Mouse (Mus musculus): ENCODE results near the gene 4930556J24Rik. TPM values are rescaled to one million over a fixed set of nuclear protein-coding genes. Genes with fewer than 3 reads are reported as not detected.
"Not testable (repeated sequence)": the region's sequence is repeated elsewhere in the genome, so short reads cannot be mapped to it uniquely, and the experiment has no call there.

4930556J24Rik gene
- total RNA-seq (2017) = not detected in 3 replicates

DNA sequence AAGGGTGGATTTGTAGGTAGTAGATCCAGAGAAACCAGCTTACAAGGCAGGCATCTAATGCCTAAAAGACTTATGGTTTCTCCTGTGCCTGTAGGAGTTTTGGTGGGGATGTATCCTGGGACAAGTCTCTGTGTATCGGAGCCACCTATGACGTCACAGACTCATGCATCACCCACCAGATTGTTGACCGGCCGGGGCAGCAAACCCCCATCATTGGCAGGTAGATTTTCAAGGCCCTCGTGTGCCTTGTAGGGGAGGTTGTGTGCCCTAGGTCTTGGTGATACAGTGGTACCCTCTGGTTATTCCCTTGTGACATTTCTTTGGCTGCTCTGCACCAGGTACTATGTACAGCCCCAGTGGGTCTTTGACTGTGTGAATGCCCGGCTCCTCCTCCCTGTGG, at the start of gene 4930556J24Rik:
Gene 4930556J24Rik (minus strand): TSS at position 101 of the 400 bp plus-strand sequence.
- no peak for ATAC-seq (replicated peaks; ENCODE audit: insufficient number of reproducible peaks, low FRiP score, low TSS enrichment, poor library complexity, severe bottlenecking)

DNA sequence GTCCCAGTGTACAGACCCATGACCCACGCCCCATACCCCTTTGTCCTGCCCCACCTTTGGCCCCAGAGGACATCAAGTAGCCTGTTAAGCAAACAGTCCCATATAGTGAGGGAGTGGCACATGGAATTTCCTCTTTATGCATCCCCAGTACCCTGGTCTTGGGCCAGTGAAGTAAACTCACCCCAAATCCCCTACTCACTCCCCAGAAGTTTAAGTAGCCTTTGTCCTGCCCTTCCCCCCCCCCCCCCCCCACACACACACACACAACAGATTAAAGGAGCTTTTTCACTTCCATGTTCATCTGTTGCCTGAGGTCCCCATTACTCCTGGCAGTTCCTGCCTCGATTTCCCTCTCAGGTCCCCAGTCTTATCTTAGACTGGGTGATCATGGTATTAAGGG, 46.7 kb upstream of the 4930556J24Rik start:
- ATAC-seq (replicated peaks; ENCODE audit: insufficient number of reproducible peaks, low FRiP score, low TSS enrichment, poor library complexity, severe bottlenecking) = no peak

DNA sequence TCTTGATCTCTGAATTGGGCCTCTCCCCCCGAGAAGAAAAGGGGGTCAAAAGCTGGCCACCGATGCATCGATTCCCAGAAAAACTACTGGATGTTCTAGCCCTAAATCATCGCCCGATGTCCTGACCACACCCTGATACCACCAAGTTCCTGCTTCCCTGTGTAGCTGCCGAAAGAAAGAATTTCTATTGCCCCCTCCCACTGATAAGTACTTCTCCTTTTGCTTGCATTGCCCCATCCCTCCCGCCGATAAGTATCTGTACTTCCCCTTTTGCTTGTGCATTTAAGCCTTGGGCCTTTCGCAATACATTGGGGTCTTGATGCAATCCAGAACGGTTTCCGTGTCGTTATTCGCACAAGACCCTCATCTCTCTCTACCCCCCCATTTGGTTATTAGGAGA, 45.5 kb upstream of the 4930556J24Rik start:
- not testable (repeated sequence) for ATAC-seq (replicated peaks; ENCODE audit: insufficient number of reproducible peaks, low FRiP score, low TSS enrichment, poor library complexity, severe bottlenecking)

DNA sequence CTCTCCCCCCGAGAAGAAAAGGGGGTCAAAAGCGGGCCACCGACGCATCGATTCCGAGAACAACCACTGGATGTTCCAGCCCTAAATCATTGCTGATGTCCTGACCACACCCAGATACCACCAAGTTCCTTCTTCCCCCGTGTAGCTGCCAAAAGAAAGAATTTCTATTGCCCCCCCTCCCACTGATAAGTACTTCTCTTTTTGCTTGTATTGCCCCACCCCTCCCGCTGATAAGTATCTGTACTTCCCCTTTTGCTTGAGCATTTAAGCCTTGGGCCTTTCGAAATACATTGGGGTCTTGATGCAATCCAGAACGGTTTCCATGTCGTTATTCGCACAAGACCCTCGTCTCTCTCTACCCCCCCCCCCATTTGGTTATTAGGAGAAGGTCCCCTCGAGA, 39.2 kb upstream of the 4930556J24Rik start:
- not testable (repeated sequence) for ATAC-seq (replicated peaks; ENCODE audit: insufficient number of reproducible peaks, low FRiP score, low TSS enrichment, poor library complexity, severe bottlenecking)

DNA sequence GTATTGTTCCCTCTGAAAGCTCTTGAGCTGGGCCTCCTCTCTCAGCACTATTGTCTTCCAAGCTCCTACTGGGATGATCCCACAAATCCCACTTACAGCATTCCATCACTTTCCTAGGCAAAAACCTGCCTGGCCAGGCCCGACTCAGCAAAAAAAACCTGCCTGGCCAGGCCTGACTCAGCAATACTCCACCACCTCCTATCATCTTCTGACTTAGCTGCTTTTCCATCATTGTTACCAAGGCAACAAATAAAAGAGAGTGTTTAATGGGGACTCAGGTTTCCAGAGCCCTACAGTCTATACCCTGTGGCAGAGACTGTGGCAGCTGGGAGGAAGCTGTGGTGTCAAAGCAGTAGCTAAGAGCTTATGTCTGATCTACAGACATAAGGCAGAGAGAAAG, 36.0 kb upstream of the 4930556J24Rik start:
- ATAC-seq (replicated peaks; ENCODE audit: insufficient number of reproducible peaks, low FRiP score, low TSS enrichment, poor library complexity, severe bottlenecking) = no peak

DNA sequence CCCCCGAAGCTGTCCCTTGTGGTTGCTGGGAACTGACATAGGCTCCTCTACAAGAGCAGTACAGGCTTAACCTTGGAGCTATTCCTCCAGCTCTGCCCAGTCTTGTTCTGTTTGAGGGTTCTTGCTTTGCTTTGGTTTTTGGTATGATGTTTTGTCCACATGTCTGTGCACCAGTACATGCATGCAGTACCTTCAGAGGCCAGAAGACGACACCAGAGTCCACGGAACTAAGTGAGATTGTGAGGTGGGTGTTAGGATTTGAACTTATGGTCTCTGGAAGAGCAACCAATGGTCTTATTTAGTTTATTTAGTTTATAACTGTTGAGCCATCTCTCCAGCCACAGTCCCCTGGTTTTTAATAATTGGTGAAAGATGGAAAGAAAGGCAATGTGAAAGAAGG, 29.9 kb upstream of the 4930556J24Rik start:
- no peak for ATAC-seq (replicated peaks; ENCODE audit: insufficient number of reproducible peaks, low FRiP score, low TSS enrichment, poor library complexity, severe bottlenecking)

DNA sequence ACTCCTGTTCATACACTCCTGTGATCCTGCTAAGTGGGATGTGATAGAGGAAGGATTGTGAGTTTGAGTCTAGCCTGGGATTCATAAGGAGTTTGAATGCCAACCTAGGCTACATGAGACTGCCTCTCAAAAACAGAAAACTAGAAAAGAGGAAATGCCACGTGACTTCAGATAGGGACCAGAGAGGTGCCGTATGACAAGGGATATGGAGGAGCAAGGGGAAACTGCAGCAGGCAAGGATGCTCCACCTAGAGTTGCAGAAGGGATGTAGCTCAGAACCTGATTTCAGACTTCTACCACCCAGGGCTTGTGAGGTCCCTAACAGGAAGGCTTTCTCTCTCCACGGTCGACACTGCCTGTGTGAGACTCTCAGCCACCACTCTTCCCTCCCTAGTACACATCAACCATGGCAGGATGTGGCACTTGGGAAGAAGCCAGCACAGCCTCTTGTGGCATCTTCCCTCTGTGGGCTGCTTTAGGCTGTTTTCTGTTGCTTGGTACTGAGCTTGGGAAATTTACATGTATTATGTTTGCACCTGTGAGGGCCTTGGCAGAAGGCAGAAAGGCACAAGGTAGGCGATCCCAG, 28.7 kb upstream of the 4930556J24Rik start:
- ATAC-seq (replicated peaks; ENCODE audit: insufficient number of reproducible peaks, low FRiP score, low TSS enrichment, poor library complexity, severe bottlenecking) = no peak

DNA sequence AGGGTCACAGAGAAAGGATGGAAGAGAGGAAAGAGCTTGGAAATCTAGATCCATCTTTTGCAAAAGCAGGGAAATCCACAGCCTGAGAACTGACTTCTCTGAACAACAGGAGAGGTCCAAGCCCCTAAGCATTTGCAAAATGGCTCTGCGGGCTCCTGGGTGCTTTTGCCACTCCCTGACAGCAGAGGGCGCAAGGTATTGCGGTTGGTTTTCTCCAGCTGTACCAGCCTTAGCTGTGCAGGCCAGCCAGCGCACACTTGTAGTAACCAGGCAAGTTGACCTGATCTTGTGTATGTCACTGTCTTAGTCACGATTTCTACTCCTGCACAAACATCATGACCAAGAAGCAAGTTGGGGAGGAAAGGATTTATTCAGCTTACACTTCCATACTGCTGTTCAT, 25.0 kb upstream of the 4930556J24Rik start:
- ATAC-seq (replicated peaks; ENCODE audit: insufficient number of reproducible peaks, low FRiP score, low TSS enrichment, poor library complexity, severe bottlenecking) = peak; percentile 78

DNA sequence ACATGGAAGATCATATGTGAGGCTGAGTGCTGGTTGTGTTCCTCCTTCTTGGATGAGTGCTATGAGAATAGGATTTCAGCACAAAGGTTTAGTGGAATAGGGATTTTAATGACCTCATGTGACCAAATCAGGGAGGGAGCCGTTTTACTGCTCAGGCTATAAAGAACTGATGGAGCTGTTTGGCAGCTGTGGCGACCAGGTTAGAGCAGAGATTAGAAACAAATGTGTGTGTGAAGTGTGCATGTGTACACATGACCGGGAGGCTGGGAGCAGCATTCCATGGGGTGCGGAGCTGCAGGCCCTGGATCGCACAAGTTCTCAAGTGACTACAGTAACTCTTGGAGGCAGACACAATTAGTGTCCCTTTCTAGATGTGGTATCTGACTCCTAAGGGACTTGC, 23.0 kb upstream of the 4930556J24Rik start:
- no peak for ATAC-seq (replicated peaks; ENCODE audit: insufficient number of reproducible peaks, low FRiP score, low TSS enrichment, poor library complexity, severe bottlenecking)

DNA sequence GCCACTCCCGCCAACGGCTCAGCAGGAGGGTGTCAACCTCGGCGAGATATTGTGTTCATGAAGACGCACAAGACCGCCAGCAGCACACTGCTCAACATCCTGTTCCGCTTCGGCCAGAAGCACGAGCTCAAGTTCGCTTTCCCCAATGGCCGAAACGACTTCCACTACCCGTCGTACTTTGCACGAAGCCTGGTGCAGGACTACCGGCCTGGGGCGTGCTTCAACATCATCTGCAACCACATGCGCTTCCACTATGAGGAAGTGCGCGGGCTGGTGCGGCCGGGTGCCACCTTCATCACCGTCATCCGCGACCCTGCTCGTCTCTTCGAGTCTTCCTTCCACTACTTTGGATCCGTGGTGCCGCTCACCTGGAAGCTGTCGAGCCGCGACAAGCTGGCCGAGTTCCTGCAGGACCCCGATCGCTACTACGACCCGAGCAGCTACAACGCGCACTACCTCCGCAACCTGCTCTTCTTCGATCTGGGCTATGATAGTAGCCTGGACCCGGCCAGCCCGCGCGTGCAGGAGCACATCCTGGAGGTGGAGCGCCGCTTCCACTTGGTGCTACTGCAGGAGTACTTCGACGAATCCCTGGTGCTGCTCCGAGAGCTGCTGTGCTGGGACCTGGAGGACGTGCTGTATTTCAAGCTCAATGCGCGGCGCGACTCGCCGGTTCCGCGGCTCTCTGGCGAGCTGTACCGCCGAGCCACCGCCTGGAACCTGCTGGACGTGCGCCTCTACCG, 21.6 kb upstream of the 4930556J24Rik start:
- peak; percentile 48 for ATAC-seq (replicated peaks; ENCODE audit: insufficient number of reproducible peaks, low FRiP score, low TSS enrichment, poor library complexity, severe bottlenecking)

DNA sequence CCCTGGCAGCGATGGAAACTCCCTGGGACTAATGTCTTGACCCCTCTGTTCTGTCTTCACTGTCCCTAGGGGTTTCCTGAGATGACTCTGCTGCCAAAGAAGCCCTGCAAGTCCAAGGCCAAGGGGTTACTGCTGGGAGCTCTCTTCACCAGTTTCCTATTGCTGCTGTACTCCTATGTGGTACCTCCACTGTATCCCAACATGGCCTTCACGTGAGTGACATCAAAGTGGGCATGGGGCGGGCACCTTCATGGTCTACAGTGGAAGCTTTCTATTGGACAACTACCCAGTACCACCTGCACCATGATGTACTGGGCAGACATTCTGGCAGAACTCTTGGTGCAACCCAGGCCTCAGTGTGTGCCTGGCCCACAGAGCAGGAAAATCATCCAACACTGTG, 20.3 kb upstream of the 4930556J24Rik start:
- no peak for ATAC-seq (replicated peaks; ENCODE audit: insufficient number of reproducible peaks, low FRiP score, low TSS enrichment, poor library complexity, severe bottlenecking)

DNA sequence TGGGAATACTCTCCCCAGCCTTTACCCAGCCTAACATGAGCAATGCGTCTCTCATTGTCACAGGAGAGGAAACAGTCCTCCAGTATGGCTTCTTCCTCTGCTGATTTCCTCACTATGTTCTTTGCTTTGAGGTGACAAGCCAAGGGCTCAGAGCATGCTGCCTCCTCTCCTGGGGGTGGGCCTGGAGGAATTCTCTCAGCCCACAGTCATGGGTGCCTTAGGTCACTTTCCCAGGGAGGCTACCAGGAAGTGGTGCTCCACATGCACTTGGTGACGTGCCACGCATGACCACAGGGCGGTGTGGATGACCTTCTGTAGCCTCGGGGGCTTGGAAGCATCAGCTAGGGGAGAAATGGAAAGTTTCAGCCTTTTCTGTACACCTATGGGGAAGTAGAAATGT, 18.9 kb upstream of the 4930556J24Rik start:
- ATAC-seq (replicated peaks; ENCODE audit: insufficient number of reproducible peaks, low FRiP score, low TSS enrichment, poor library complexity, severe bottlenecking) = no peak

DNA sequence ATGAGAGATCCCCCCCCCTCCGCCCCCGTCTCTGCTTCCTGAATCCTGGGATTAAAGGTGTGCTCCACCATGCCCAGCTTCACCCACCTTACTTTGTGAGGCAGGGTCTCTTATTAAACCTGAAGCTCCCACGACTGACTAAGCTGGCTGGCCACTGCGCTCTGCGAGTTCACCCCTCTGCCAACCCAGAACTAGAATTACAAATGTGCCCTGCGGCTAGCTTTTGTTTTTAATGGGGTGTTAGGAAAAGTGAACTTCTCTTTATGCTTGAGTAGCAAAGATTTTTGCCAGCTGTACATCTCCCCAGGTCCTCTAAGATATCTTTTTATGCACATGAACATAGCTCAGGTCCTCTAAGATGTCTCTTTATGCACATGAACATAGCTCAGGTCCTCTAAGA, 17.3 kb upstream of the 4930556J24Rik start:
- ATAC-seq (replicated peaks; ENCODE audit: insufficient number of reproducible peaks, low FRiP score, low TSS enrichment, poor library complexity, severe bottlenecking) = no peak

DNA sequence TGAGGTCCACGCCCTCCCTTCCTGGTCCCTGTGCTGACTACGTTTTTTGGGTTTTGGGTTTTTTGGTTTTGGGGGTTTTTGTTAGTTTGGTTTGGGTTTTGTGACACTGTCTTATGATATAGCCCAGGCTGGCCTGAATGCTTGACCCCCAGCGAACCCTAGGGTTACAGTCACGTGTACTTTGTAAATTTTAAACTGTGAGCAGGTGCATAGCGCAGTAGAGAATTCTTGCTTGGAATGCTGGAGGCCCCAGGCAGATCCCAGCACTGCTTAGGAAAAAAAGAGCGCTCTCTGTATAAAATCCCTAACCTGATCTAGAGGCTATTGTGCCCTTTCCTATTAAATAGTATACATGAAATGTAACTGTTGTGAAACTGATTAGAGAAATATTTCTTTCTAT, 16.6 kb upstream of the 4930556J24Rik start:
- no peak for ATAC-seq (replicated peaks; ENCODE audit: insufficient number of reproducible peaks, low FRiP score, low TSS enrichment, poor library complexity, severe bottlenecking)

DNA sequence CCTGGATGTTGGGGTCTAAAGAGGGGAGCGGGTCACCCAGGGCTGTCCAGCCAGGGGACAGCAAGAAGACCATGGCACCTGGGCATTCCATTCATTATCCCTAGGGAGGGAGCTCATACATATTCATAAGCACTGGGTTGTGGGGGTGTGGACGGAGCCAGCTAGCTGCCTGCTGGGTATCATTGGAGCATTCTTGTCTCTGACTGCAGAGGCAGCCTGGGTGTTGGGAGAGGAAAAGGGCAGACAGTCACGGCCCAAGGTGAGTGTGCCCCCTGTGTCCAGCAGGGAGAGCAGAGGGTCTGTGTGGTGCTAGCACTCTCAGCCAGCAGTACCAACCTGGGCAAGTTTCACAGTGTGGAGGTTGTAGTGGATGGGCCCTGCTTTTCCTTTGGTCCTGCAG, 13.2 kb upstream of the 4930556J24Rik start:
- no peak for ATAC-seq (replicated peaks; ENCODE audit: insufficient number of reproducible peaks, low FRiP score, low TSS enrichment, poor library complexity, severe bottlenecking)

DNA sequence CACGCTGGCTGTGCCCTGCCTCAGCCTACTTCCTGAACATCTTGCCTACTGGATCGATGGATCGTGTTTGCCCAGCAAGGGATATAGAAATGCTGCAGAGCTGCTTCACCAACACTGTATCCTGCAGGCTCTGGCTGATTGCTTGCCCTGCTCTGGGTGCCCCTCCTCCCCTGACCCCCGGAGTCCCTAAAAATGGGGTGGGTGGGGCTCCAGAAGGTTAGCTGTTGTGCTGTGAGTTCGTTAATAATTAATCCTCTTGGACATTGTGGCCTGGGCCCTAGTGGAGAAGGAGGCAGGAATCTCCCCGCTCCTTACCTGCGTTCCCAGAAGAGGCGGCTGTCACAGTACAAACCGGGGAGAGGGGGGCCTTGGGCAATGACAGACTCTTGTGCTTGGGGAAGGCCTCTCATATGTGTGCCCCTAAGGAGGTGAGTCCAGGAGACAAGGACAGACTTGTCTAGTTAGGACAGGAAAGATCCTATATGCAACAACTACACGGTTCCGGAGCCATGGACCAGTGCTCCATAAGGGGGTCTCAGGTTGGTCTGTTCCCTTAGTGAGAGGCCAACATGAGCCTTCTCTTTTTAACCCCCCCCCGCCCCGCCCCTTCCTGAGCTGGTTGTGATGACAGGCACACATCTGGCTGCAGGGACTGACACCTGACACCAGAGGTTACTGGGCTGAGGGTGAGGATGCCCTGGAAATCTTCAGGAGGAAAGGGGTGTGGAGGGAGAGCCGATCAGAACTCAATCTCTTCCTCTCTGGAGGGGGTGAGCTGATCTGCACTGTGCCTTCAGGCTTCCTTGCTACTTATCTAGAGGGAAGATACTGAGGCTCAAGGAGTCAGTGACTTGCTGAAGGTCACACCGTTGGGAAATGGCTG, 7.5 kb upstream of the 4930556J24Rik start:
- ATAC-seq (replicated peaks; ENCODE audit: insufficient number of reproducible peaks, low FRiP score, low TSS enrichment, poor library complexity, severe bottlenecking) = no peak

DNA sequence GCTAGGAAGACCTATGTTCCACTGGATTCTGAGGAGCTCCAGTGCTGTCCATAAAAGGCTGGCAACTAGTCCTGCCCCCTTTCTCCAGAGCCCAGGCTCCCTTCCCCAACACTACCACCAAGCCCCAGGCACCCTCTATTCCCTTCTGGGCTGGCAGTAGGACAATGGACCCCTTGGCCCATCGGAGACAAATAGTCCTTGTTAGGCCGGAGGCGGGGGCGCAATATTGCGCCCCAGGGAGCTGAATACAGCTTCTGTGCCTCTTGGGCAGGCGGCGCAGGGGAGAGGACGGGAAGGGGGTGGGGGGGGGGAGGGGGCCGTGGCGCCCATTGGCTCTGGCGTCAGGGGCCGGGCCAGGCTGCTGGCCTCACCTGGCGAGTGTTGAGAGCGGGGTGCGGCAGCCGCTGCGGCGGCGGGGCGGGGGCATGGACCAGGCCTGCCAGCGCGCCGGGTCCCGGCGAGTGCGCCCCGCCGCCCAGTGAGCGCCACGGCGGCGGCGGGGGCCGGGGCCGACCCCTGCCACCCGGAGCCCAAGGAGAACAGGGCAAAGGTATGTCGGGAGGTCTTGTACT, 6.8 kb upstream of the 4930556J24Rik start, which contains the start of gene Gal3st1:
Gene Gal3st1 (plus strand): TSS at position 346 of the 572 bp plus-strand sequence.
- ATAC-seq (replicated peaks; ENCODE audit: insufficient number of reproducible peaks, low FRiP score, low TSS enrichment, poor library complexity, severe bottlenecking) = no peak

DNA sequence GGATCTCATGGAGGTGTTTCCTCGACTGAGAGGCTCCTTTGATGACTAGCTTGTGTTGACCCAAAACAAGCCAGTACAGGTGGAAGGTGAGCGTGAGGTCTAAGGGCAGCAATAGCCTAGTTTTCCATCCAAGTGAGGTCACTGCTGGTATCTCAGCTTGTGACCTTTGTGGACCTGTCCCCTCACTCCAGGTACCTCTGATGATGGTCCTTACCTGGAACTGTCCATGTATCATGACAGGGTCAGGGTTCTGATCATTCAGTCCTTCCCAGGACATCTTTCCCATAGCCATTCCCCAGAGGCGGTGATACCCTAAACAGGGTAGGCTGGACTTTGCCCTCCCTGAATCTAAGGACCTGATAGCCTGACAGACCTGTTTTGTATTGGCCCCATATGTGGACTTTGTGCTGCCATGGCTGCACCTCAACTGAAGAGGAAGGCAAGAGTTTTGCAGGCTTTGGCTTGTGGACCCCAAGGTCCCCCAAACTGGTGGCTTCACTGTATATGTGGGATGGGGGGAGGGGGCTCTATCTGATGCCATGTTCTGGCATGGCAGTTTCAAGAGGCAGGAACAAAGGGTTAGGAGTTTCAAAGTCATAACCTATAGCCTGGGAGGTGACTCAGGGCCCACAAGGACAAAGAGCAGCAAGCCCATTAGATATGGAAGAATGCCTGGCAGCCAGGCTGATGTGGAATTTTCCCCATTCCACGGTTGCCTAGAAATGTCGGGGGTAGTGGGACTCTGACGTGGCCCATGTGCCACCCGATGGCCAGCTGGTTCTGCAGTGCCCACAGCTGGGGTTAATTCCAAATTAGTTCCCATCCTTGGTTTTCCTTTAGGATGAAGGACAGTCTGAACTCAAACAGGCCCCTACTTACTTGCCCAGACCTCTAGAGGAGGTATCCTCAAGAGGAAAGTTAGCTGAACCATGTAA, 6.0 kb upstream of the 4930556J24Rik start:
- no peak for ATAC-seq (replicated peaks; ENCODE audit: insufficient number of reproducible peaks, low FRiP score, low TSS enrichment, poor library complexity, severe bottlenecking)

All from monocyte, adult 5-6 weeks (primary cell).